Mouse (Mus musculus): ENCODE measurements around the gene Ruvbl2. TPM values are rescaled to one million over a fixed set of nuclear protein-coding genes. Genes with fewer than 3 reads are reported as not detected.
"Not testable (repeated sequence)": the region's sequence is repeated elsewhere in the genome, so short reads cannot be mapped to it uniquely, and the experiment has no call there.

The Ruvbl2 gene
- polyA plus RNA-seq, 1 experiment from 2014 or later, result 129 TPM

DNA sequence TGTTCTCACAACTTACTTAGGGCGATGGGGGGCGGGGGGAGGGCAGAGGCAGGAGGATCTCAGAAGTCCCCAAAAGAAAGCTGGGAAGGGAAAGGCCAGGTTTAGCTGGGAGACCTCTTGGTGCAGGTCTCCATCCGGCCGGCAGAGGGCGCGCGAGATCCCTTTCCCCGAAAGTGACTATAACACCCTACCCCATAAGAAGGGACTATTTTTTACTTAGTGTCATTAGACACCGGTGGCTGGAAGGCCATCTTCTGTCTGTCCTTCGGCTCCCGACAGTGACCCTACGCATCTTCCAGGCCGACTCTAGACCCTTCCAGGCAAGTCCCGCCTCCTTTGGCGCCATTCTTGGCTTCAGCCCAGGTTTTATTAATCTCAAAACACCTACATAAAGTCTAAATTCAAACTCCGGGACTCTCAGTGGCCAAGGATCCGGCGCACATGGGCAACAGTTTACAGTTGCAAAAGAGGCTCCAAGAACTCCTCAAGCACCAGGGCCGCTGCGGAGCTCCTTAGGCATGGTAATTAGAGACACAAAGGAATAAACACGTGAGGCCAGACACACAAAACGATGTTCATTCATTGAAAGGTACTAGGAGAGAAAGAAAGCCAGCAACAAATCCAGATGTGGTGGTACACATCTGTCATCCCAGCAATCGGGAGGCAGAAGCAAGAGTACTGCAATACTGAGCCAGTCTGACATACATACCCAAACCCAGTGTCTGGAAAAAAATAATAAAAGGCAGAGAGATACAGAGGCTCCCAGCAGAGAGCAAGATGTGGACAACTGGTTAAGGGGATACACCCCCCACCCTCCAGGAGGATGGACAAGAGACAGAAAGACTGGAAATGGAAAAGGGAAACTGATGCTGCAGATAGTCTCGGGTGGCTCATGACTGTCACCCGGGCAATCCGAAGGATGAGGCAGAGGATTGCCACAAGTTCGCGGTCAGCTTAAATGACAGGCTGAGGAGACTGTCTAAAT, 32.5 kb downstream of the Ruvbl2 start, which contains the start of gene Kcna7:
Gene Kcna7, plus strand, starts transcription at position 563 of the 985 bp plus-strand sequence.
- peak; percentile 50 for DNase-seq (ENCODE audit: low spot score)

DNA sequence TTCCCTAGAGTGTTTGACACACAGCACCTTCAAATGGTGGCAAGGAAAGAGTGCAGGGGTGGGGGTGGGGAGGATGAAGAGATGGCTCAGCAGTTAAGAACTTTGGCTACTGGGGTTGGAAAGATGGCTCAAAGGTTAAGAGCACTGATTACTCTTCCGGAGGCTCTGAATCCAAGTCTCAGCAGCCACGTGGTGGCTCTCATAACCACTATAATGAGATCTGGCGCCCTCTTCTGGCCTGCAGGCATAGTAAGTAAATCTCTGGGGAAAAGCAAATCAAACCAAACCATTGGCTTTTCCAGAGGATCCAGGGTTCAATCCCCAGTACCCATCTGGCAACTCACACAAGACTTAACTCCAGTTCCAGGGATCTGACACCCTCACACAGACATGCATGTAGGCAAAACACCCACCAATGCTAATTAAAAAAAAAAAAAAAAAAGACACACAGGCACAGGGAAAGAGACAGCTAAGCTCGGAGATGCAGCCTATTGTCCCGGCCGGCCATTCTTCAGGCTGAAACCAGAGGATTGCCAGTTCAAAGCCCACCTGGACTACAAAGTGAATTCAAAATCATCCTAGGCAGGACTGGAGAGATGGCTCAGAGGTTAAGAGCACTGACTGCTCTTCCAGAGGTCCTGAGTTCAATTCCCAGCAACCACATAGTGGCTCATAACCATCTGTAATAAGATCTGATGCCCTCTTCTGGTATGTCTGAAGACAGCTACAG, 34.2 kb downstream of the Ruvbl2 start:
- peak; percentile 80 for DNase-seq (ENCODE audit: low spot score)

DNA sequence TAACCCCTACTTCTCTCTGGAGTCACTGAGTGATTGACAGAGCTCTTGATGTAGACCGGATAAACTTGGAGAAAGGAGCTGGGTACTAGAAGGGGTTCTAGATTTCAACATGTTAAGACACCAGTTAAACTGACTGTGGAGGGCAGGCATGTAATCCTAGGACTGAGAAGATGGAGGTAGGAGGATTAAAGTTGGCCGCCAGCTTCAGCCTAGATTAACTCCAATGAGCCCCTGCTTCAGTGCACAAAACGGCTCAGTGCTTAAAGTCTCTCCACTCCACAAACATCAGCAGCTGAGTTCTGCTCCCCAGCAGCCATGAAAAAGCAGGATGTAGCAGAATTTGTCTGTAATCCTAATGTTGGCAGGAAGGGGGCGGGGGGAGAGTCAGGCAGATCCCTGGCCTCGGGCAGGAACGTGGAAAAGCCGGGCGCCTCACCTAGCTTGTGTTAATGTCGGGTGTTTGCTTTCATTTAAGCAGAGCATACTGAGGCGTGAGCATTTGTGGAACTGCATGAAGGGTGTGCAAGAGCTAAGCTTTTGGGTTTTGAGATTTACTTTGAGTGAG, 36.3 kb downstream of the Ruvbl2 start:
- no peak for DNase-seq (ENCODE audit: low spot score)

DNA sequence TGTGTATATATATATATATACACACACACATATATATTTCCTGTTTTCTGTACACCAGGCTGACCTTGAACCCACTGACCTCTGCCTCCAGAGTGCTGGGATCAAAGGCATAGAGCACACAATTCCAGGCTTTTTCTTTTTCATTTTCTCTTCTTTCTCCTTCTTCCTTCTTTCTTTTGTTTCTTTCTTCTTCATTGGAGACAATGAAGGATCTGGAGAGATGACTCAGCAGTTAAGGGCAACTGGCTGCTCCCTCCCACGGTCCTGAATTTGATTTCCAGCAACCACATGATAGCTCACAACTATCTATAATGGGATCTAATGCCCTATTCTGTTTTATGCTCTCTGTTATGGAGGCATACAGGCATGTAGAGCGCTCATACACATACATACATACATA, 41.1 kb downstream of the Ruvbl2 start:
- DNase-seq (ENCODE audit: low spot score), result no peak

DNA sequence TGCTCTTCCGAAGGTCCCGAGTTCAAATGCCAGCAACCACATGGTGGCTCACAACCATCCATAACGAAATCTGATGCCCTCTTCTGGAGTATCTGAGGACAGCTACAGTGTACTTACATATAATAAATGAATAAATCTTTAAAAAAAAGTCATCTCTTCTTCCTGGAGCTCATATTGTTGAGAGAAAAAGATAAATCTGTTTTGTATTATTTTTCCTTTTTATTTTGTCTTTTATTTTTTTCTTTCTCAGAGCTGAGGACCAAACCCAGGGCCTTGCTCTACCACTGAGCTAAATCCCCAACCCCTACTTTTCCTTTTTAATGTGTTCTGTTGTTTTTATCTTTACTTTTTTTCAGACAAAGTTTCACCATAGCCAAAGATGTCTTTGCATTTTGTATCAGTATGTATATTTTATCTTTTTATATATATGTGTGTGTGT, 41.5 kb downstream of the Ruvbl2 start:
- DNase-seq (ENCODE audit: low spot score), result not testable (repeated sequence)

DNA sequence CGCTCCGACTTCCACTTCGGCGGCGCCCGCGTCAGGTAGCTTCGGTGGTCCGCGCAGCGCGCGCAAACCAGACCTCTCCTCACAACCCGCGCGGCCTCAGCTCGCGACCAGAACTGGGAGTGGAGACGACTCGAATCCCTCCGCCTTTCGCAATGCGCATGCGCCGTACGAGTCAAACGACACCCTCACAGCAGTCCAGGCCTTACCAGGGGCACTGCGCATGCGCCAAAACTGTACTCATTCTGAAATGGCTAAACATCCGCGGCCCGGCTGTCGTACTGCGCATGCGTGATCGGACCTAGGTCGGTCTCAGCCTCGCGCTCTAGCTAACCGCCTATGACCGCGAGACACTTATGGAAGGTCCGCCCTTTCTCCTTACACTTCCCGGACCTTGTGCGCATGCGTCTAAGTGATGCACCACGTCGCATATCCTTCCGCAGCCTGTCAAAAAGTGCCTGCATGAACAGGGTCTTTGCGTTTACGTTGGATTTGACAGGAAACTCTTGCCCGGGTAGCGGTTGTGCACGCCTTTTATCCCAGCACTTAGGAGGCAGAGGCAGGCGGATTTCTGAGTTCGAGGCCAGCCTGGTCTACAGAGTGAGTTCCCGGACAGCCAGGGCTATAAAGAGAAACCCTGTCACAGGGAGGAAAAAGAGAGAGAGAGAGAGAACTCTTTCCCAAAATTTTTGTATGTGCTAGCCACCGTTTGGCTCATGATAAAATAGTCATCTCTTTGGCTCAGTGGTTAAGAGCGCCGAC, 42.1 kb downstream of the Ruvbl2 start, which contains the start of gene Snrnp70:
Gene Snrnp70, minus strand, starts transcription at position 165 of the 759 bp plus-strand sequence.
- DNase-seq (ENCODE audit: low spot score), result peak; percentile 100

DNA sequence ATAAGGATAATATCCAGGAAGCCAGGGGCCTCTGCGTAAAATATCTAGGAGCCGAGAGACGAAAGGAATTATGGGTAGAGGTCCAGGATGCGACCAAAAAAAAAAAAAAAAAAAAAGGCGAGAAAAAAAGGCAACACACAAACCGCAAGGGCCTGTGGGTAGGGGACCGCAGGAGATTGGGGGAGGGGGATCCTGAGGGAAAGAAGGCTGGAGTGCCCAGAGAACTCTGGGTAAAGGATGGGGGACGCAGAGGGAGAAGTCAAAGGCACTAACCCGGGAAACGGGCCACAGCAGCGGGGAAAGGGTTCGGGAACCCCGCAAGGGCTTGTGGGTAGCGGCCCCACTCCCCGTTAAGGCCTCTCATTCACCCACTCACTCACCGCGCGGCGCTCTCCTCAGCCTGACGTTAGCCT, 42.8 kb downstream of the Ruvbl2 start:
- no peak for DNase-seq (ENCODE audit: low spot score)

DNA sequence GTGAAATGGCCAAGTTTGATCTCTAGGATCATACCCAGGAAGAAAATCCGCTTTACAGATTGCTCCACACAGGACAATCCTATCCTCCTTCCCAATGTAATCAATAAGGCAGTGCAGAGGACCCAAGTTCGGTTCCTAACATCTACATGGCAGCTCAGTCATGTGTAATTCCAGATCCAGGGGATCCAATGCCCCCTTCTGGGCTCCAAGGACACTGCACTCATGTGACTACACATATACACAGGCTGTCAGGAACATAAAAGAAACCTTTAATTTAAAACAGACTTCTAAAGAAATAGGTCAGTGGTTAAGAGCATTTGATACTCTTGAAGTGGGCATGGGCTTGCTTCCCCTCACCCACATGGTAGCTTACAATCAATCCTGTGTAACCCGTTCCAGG, 51.8 kb downstream of the Ruvbl2 start:
- DNase-seq (ENCODE audit: low spot score), result no peak

DNA sequence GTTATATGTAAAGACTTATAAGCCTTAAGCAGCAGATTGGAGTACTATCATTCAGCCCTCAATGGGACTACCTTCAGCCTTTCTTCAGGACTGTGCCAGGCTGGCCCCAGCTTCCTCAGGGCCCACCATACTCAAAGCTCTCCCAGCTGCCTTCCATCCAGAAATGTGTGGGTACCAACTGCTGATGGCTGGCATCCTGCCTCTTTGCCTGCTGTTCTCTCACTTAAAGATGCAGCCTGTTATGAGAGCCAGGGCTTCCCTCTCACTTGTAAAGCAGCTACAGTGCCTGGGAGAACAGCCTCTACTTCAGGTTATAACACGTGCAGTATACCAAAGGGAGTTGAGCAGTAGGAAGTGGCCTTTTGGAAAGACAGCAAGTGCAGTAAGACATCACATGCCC, 61.8 kb downstream of the Ruvbl2 start:
- DNase-seq (ENCODE audit: low spot score), result no peak

DNA sequence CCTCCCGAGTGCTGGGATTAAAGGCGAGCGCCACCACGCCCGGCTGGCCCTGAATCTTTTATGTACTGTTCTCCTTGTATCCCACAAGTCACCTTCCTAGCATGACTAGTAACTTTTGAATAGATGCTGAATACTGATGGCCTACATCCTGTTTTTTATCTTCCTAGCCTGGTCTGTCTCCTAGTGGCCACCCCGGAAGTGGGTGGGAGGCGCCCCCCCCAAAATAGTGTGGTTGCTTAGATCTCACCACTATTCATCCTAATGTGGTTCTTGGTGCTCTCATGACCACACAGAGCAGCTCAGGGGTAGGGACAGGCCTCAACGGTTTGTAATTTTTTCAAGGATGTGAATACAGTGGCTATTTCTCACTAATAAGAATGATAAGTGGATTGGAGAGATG, 63.3 kb downstream of the Ruvbl2 start:
- DNase-seq (ENCODE audit: low spot score), result no peak

DNA sequence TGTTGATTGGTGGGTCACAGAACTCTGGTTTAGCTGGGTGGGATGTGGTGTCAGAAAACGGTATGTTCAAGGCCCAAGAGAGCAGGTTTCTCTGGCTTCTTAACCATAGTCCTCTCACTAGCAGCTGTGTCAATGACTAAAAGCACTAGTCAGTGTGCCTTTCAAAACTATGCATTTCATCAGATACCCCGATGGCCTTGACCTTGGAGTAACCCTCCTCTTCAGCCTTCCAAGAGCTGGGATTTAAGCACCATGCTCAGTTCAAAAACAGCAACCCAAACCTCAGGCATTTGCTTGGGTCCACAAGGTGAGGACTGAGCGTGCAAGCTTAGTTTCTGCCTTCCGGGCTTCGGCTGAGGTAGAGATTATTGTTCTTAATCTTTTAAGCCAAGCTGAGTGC, 65.5 kb downstream of the Ruvbl2 start:
- DNase-seq (ENCODE audit: low spot score), result no peak

Small RNAs within 50 kb of the gene (microRNA-seq; reads per million reads assigned to microRNA genes)
- not detected for gene Gm22133 (ENCODE audit: borderline number of aligned reads)

Other genes starting within 250 kb of the Ruvbl2 start
- 0.20 and 0.37 TPM in 2 replicates for gene Ccdc155, start 233.2 kb downstream of the Ruvbl2 start, polyA plus RNA-seq (2015; fragmentation: Nextera tagmentation; extraction: Ambion mirVana)
- 5.1 and 7.6 TPM in 2 replicates for gene Dkkl1, start 225.9 kb downstream of the Ruvbl2 start, polyA plus RNA-seq (2015; fragmentation: Nextera tagmentation; extraction: Ambion mirVana)
- gene Tead2, start 222.3 kb downstream of the Ruvbl2 start, polyA plus RNA-seq (2015; fragmentation: Nextera tagmentation; extraction: Ambion mirVana), result 4.8 and 5.1 TPM in 2 replicates
- gene Cd37, start 199.0 kb downstream of the Ruvbl2 start, polyA plus RNA-seq (2015; fragmentation: Nextera tagmentation; extraction: Ambion mirVana), result 143 and 146 TPM in 2 replicates
- 0.17 TPM in 1 of 2 replicates, not detected in the other for gene Slc6a16, start 197.0 kb downstream of the Ruvbl2 start, polyA plus RNA-seq (2015; fragmentation: Nextera tagmentation; extraction: Ambion mirVana)
- 0.08 TPM in 1 of 2 replicates, not detected in the other for gene Slc6a21, start 160.6 kb downstream of the Ruvbl2 start, polyA plus RNA-seq (2015; fragmentation: Nextera tagmentation; extraction: Ambion mirVana)
- gene Trpm4, start 104.3 kb downstream of the Ruvbl2 start, polyA plus RNA-seq (2015; fragmentation: Nextera tagmentation; extraction: Ambion mirVana), result 4.9 and 5.2 TPM in 2 replicates
- 0.08 and 0.09 TPM in 2 replicates for gene Hrc, start 102.8 kb downstream of the Ruvbl2 start, polyA plus RNA-seq (2015; fragmentation: Nextera tagmentation; extraction: Ambion mirVana)
- 0.27 and 0.49 TPM in 2 replicates for gene Ppfia3, start 71.1 kb downstream of the Ruvbl2 start, polyA plus RNA-seq (2015; fragmentation: Nextera tagmentation; extraction: Ambion mirVana)
- 0.49 and 0.79 TPM in 2 replicates for gene Lin7b, start 67.5 kb downstream of the Ruvbl2 start, polyA plus RNA-seq (2015; fragmentation: Nextera tagmentation; extraction: Ambion mirVana)
- 198 and 222 TPM in 2 replicates for gene Snrnp70, start 42.4 kb downstream of the Ruvbl2 start, polyA plus RNA-seq (2015; fragmentation: Nextera tagmentation; extraction: Ambion mirVana)
- gene Kcna7, start 32.4 kb downstream of the Ruvbl2 start, polyA plus RNA-seq (2015; fragmentation: Nextera tagmentation; extraction: Ambion mirVana), result 0.14 and 0.34 TPM in 2 replicates
- 3.9 and 4.2 TPM in 2 replicates for gene Ntf5, start 24.4 kb downstream of the Ruvbl2 start, polyA plus RNA-seq (2015; fragmentation: Nextera tagmentation; extraction: Ambion mirVana)
- not detected in 2 replicates for gene Lhb, start 17.3 kb downstream of the Ruvbl2 start, polyA plus RNA-seq (2015; fragmentation: Nextera tagmentation; extraction: Ambion mirVana)
- gene Gys1, start 3.3 kb downstream of the Ruvbl2 start, polyA plus RNA-seq (2015; fragmentation: Nextera tagmentation; extraction: Ambion mirVana), result 9.4 and 10.5 TPM in 2 replicates
- 3,702 and 3,772 TPM in 2 replicates for gene Ftl1, start 21.8 kb upstream of the Ruvbl2 start, polyA plus RNA-seq (2015; fragmentation: Nextera tagmentation; extraction: Ambion mirVana)
- gene Bax, start 28.8 kb upstream of the Ruvbl2 start, polyA plus RNA-seq (2015; fragmentation: Nextera tagmentation; extraction: Ambion mirVana), result 177 and 178 TPM in 2 replicates
- gene Tulp2, start 43.8 kb upstream of the Ruvbl2 start, polyA plus RNA-seq (2015; fragmentation: Nextera tagmentation; extraction: Ambion mirVana), result 2.6 and 2.8 TPM in 2 replicates
- gene Gm45808, start 48.7 kb upstream of the Ruvbl2 start, polyA plus RNA-seq (2015; fragmentation: Nextera tagmentation; extraction: Ambion mirVana), result not detected in 2 replicates
- 1.1 and 1.5 TPM in 2 replicates for gene Dhdh, start 50.7 kb upstream of the Ruvbl2 start, polyA plus RNA-seq (2015; fragmentation: Nextera tagmentation; extraction: Ambion mirVana)
- gene Nucb1, start 72.3 kb upstream of the Ruvbl2 start, polyA plus RNA-seq (2015; fragmentation: Nextera tagmentation; extraction: Ambion mirVana), result 110 and 111 TPM in 2 replicates
- 16.2 and 17.2 TPM in 2 replicates for gene Ppp1r15a, start 88.2 kb upstream of the Ruvbl2 start, polyA plus RNA-seq (2015; fragmentation: Nextera tagmentation; extraction: Ambion mirVana)
- 3.3 and 4.6 TPM in 2 replicates for gene Plekha4, start 88.2 kb upstream of the Ruvbl2 start, polyA plus RNA-seq (2015; fragmentation: Nextera tagmentation; extraction: Ambion mirVana)
- 1.1 and 1.2 TPM in 2 replicates for gene Hsd17b14, start 116.8 kb upstream of the Ruvbl2 start, polyA plus RNA-seq (2015; fragmentation: Nextera tagmentation; extraction: Ambion mirVana)
- 86.5 and 87.3 TPM in 2 replicates for gene Bcat2, start 132.1 kb upstream of the Ruvbl2 start, polyA plus RNA-seq (2015; fragmentation: Nextera tagmentation; extraction: Ambion mirVana)
- gene Fgf21, start 177.4 kb upstream of the Ruvbl2 start, polyA plus RNA-seq (2015; fragmentation: Nextera tagmentation; extraction: Ambion mirVana), result 17.5 and 20.5 TPM in 2 replicates
- 1.4 and 3.2 TPM in 2 replicates for gene Fut1, start 179.2 kb upstream of the Ruvbl2 start, polyA plus RNA-seq (2015; fragmentation: Nextera tagmentation; extraction: Ambion mirVana)
- gene Izumo1, start 183.7 kb upstream of the Ruvbl2 start, polyA plus RNA-seq (2015; fragmentation: Nextera tagmentation; extraction: Ambion mirVana), result 0.08 and 0.16 TPM in 2 replicates
- 2.9 and 4.4 TPM in 2 replicates for gene Rasip1, start 189.4 kb upstream of the Ruvbl2 start, polyA plus RNA-seq (2015; fragmentation: Nextera tagmentation; extraction: Ambion mirVana)
- 1.6 and 1.9 TPM in 2 replicates for gene Mamstr, start 201.9 kb upstream of the Ruvbl2 start, polyA plus RNA-seq (2015; fragmentation: Nextera tagmentation; extraction: Ambion mirVana)
- gene Fut2, start 228.3 kb upstream of the Ruvbl2 start, polyA plus RNA-seq (2015; fragmentation: Nextera tagmentation; extraction: Ambion mirVana), result 0.44 and 0.52 TPM in 2 replicates
- gene Ntn5, start 245.9 kb upstream of the Ruvbl2 start, polyA plus RNA-seq (2015; fragmentation: Nextera tagmentation; extraction: Ambion mirVana), result 0.73 and 0.76 TPM in 2 replicates

All from thymus, postnatal 0 days (tissue).